In genomic region chr17:15761191-15761590, GRCm38 (mm10) we compare ENCODE assay signal across 23 mouse cellular contexts. TPM values are rescaled to one million over a fixed set of nuclear protein-coding genes. Genes with fewer than 3 reads are reported as not detected.
DNase-seq lines count a peak whose midpoint lies in the region; ATAC-seq lines count a peak whose summit lies in the region.
"Had no signal": no experiment of that assay in that cellular context is flagged by ENCODE, and none has a peak within 500 bp of the region (broad histone marks: within the 10 kb centered on the region; RNA-seq: fewer than 3 reads in every experiment).

No protein-coding gene starts in this region.

- H3K4me1 ChIP-seq in kidney, embryonic 15.5 days: no peaks in the 10 kb centered on the region
- H3K4me1 ChIP-seq: limb, embryonic 12.5 days; liver, embryonic 15.5 days; midbrain, embryonic 13.5 days; neural tube, embryonic 15.5 days had no signal

- no peaks in the 10 kb centered on the region for H3K9me3 ChIP-seq in kidney, embryonic 15.5 days (replicated peaks)
- H3K9me3 ChIP-seq: limb, embryonic 12.5 days; liver, embryonic 15.5 days; midbrain, embryonic 13.5 days; neural tube, embryonic 15.5 days had no signal

- ATAC-seq in common myeloid progenitor, adult 5-6 weeks (replicated peaks; ENCODE audit: low read depth, poor library complexity, severe bottlenecking): peak; percentile 90
- peak; percentile 90 for ATAC-seq in monocyte, adult 5-6 weeks (replicated peaks; ENCODE audit: insufficient number of reproducible peaks, low FRiP score, low TSS enrichment, poor library complexity, severe bottlenecking)
- ATAC-seq in kidney, embryonic 15.5 days (replicated peaks; ENCODE audit: low FRiP score): no peak
- ATAC-seq: forebrain, embryonic 16.5 days; hindbrain, embryonic 16.5 days; midbrain, embryonic 13.5 days had no signal

- no peaks in the 10 kb centered on the region for H3K27me3 ChIP-seq in kidney, embryonic 15.5 days
- H3K27me3 ChIP-seq: limb, embryonic 12.5 days; liver, embryonic 15.5 days; midbrain, embryonic 13.5 days; neural tube, embryonic 15.5 days had no signal

- no peak overlapping the region for H3K27ac ChIP-seq in kidney, embryonic 15.5 days
- H3K27ac ChIP-seq: gastrocnemius, adult 2 months; kidney, postnatal 0 days; limb, embryonic 12.5 days; liver, embryonic 15.5 days; midbrain, embryonic 13.5 days; neural tube, embryonic 15.5 days had no signal

- H3K4me2 ChIP-seq in kidney, embryonic 15.5 days: no peak overlapping the region
- H3K4me2 ChIP-seq: limb, embryonic 12.5 days; liver, embryonic 15.5 days; lung, embryonic 14.5 days; midbrain, embryonic 13.5 days; neural tube, embryonic 15.5 days had no signal

- no peak overlapping the region for H3K9ac ChIP-seq in kidney, embryonic 15.5 days
- H3K9ac ChIP-seq: limb, embryonic 12.5 days; liver, embryonic 15.5 days; lung, embryonic 14.5 days; midbrain, embryonic 13.5 days; neural tube, embryonic 15.5 days had no signal

- H3K4me3 ChIP-seq in kidney, embryonic 15.5 days (replicated peaks): no peak overlapping the region
- H3K4me3 ChIP-seq: erythroblast, embryonic 14.5 days; gastrocnemius, adult 2 months; limb, embryonic 12.5 days; liver, embryonic 15.5 days; midbrain, embryonic 13.5 days; neural tube, embryonic 15.5 days had no signal

- H3K36me3 ChIP-seq in kidney, embryonic 15.5 days: peaks cover 81% of the 10 kb centered on the region

- WGBS in kidney, embryonic 15.5 days: 89% methylated on average over 8 of the region's 8 CpGs

- DNase-seq in spleen, postnatal 36 days (ENCODE audit: low spot score in 2 of 2): peak; percentile 58 to 65
- DNase-seq in spleen, postnatal 14 days (ENCODE audit: low spot score in 2 of 2): no peak
- no peak for DNase-seq in kidney, postnatal 25 days
- DNase-seq in yolk sac, embryonic 10.5 days (ENCODE audit: low spot score): no peak
- DNase-seq: adrenal gland, postnatal 14 days; cerebellum, adult 11-12 months; cerebellum, adult 9-11 months; gastrocnemius, adult 2 months; heart, postnatal 14 days; kidney, adult 2 months; lung, embryonic 14.5 days; spleen, adult 18-20 months had no signal

RNA-seq across cellular contexts. Expression of gene Chd1, which starts 56.4 kb away (rescaled TPM):
- total RNA-seq in common myeloid progenitor, adult 5-6 weeks (2017): 75.5 and 100 TPM in 2 replicates
- total RNA-seq in monocyte, adult 5-6 weeks (2017): 92.9 to 105 TPM (median 98.3 TPM) in 3 replicates
- polyA plus RNA-seq in kidney, embryonic 15.5 days (2015; fragmentation: Nextera tagmentation; extraction: Ambion mirVana): 29.5 and 30.9 TPM in 2 replicates

Comparison
In these comparisons a context has a peak if more than half of its experiments do, and no peak if none do; other contexts are left out.
1. DNase-seq: peak in spleen, postnatal 36 days (2 of 2); none in spleen, postnatal 14 days (0 of 2), kidney, postnatal 25 days (0 of 2) and yolk sac, embryonic 10.5 days (single experiment).